Mouse (Mus musculus) megakaryocyte, embryonic 14.5 days (primary cell): Measurements from ENCODE around the gene Hopx. TPM values are rescaled to one million over a fixed set of nuclear protein-coding genes. Genes with fewer than 3 reads are reported as not detected.

Experiments
- H3K27me3 ChIP-seq: replicated peaks from 2 replicates; pipeline ENCODE3; 2012; ENCODE audit warnings: inconsistent platforms
- H3K36me3 ChIP-seq: replicated peaks from 2 replicates; pipeline ENCODE3; 2012; ENCODE audit warnings: low read length, inconsistent platforms, mixed read lengths
- H3K4me1 ChIP-seq: 2 replicates; pipeline ENCODE4 v1.6.1; 2012; ENCODE audit warnings: inconsistent platforms
- H3K4me3 ChIP-seq: replicated peaks from 2 replicates; pipeline ENCODE3; 2012; ENCODE audit warnings: moderate library complexity, mild to moderate bottlenecking, inconsistent platforms
- H3K9me3 ChIP-seq: 2 replicates; pipeline ENCODE4 v1.6.1; 2012; ENCODE audit warnings: inconsistent platforms
- FLI1 ChIP-seq: IDR thresholded peaks from 2 replicates; pipeline ENCODE4 v1.6.1; 2012; ENCODE audit warnings: low read length, inconsistent platforms, mixed read lengths
- GATA1 ChIP-seq: IDR thresholded peaks from 3 replicates; pipeline ENCODE4 v1.6.1; 2012; ENCODE audit warnings: mixed read lengths, low read length, inconsistent platforms, borderline replicate concordance
- polyA plus RNA-seq: library from polyadenylated mRNA; stranded (reverse); fragments of >175 nt; gene quantifications from 2 replicates; pipeline ENCODE4 v1.2.3, GENCODE M21; 2012; ENCODE audit warnings: low replicate concordance; ENCODE audit not compliant: insufficient read depth

Hopx gene
- polyA plus RNA-seq, 1 experiment, result 2.5 TPM

GRCm38 (mm10) chr5:77122254-77123192, 7.6 kb upstream of the Hopx start:
- Histone ChIP-seq H3K9me3 (peaks cover 13% of the 10 kb centered on the region; the same call in 1 of the 2 replicates), H3K4me3 (no peak overlapping the region), H3K27me3 (peaks cover 60% of the 10 kb centered on the region), H3K36me3 (no peaks in the 10 kb centered on the region), H3K4me1 (peaks cover 21% of the 10 kb centered on the region)
- TF ChIP-seq GATA1 (no peak), FLI1 (no peak)

- Histone ChIP-seq H3K27me3 (peaks cover 67% of the 10 kb centered on the region), H3K36me3 (no peaks in the 10 kb centered on the region), H3K9me3 (peaks cover 9% of the 10 kb centered on the region; the same call in 1 of the 2 replicates), H3K4me3 (no peak overlapping the region), H3K4me1 (peaks cover 21% of the 10 kb centered on the region)
- no peak for TF ChIP-seq FLI1
- TF ChIP-seq GATA1, result no peak
Measured at GRCm38 (mm10) chr5:77120701-77121100, 5.8 kb upstream of the Hopx start.

GRCm38 (mm10) chr5:77119475-77120422, 4.8 kb upstream of the Hopx start:
- H3K4me1 ChIP-seq, result peaks cover 21% of the 10 kb centered on the region
- no peaks in the 10 kb centered on the region for H3K36me3 ChIP-seq
- H3K9me3 ChIP-seq, result peaks cover 9% of the 10 kb centered on the region; the same call in 1 of the 2 replicates
- no peak overlapping the region for H3K4me3 ChIP-seq
- peaks cover 75% of the 10 kb centered on the region for H3K27me3 ChIP-seq
- TF ChIP-seq FLI1 (no peak), GATA1 (no peak)

GRCm38 (mm10) chr5:77115732-77116131, 811 bp upstream of the Hopx start:
- no peak for TF ChIP-seq FLI1
- no peak for TF ChIP-seq GATA1
- peaks cover 17% of the 10 kb centered on the region for H3K4me1 ChIP-seq
- H3K27me3 ChIP-seq, result peaks cover 59% of the 10 kb centered on the region
- H3K4me3 ChIP-seq, result no peak overlapping the region
- 0 out of 2 replicates have a peak, but pooled peaks cover 2% of the 10 kb centered on the region for H3K9me3 ChIP-seq
- no peaks in the 10 kb centered on the region for H3K36me3 ChIP-seq

- H3K9me3 ChIP-seq, result no peaks in the 10 kb centered on the region
- H3K4me1 ChIP-seq, result no peaks in the 10 kb centered on the region; the same call in 1 of the 2 replicates
Measured at GRCm38 (mm10) chr5:77113773-77114172, 1.1 kb downstream of the Hopx start.

GRCm38 (mm10) chr5:77112066-77112465, 2.9 kb downstream of the Hopx start:
- H3K9me3 ChIP-seq, result no peaks in the 10 kb centered on the region
- H3K4me1 ChIP-seq, result no peaks in the 10 kb centered on the region
- H3K4me3 ChIP-seq, result no peak overlapping the region
- TF ChIP-seq GATA1, result no peak
- no peak for TF ChIP-seq FLI1
- H3K27me3 ChIP-seq, result peaks cover 38% of the 10 kb centered on the region
- no peaks in the 10 kb centered on the region for H3K36me3 ChIP-seq

More at GRCm38 (mm10) chr5:77113773-77114172, 1.1 kb downstream of the Hopx start:
- TF ChIP-seq FLI1 (no peak), GATA1 (no peak)
- Histone ChIP-seq H3K27me3 (peaks cover 45% of the 10 kb centered on the region), H3K4me3 (no peak overlapping the region), H3K36me3 (no peaks in the 10 kb centered on the region)

- TF ChIP-seq GATA1, result no peak
- no peak for TF ChIP-seq FLI1
- Histone ChIP-seq H3K27me3 (peaks cover 24% of the 10 kb centered on the region), H3K4me1 (no peaks in the 10 kb centered on the region), H3K36me3 (no peaks in the 10 kb centered on the region), H3K9me3 (no peaks in the 10 kb centered on the region), H3K4me3 (no peak overlapping the region)
Measured at GRCm38 (mm10) chr5:77109814-77110213, 5.1 kb downstream of the Hopx start.

GRCm38 (mm10) chr5:77108806-77109205, 6.1 kb downstream of the Hopx start:
- H3K27me3 ChIP-seq, result peaks cover 25% of the 10 kb centered on the region
- no peak overlapping the region for H3K4me3 ChIP-seq
- no peaks in the 10 kb centered on the region for H3K4me1 ChIP-seq
- TF ChIP-seq GATA1 (no peak), FLI1 (no peak)
- H3K9me3 ChIP-seq, result no peaks in the 10 kb centered on the region
- H3K36me3 ChIP-seq, result no peaks in the 10 kb centered on the region

GRCm38 (mm10) chr5:77107146-77107822, 7.6 kb downstream of the Hopx start:
- Histone ChIP-seq H3K9me3 (no peaks in the 10 kb centered on the region), H3K36me3 (no peaks in the 10 kb centered on the region), H3K4me3 (no peak overlapping the region), H3K27me3 (peaks cover 27% of the 10 kb centered on the region), H3K4me1 (no peaks in the 10 kb centered on the region)
- no peak for TF ChIP-seq GATA1
- no peak for TF ChIP-seq FLI1
